Mouse (Mus musculus): ENCODE data around the gene Dmbx1. TPM values are rescaled to one million over a fixed set of nuclear protein-coding genes. Genes with fewer than 3 reads are reported as not detected.

Gene Dmbx1
- polyA plus RNA-seq, 1 experiment: not detected

DNA sequence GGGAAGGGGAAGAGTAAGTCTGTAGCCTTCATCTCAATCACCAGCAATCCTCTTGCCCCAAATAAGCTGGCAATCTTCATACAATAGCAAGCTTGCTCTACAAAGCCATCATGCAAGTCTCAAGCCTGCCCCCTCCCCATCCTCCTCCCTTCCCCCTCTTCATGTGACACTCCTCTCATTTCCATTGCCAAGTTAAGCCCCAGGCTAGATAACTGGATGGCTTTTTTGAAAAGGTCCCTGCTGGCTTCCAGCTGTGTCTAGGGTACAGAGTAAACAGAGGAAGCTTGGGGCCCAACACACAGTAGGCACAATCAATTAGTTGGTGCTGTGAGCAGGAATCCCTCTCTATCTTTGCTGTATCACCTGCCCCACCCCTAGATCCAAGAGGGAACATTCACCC is 19.8 kb upstream of the Dmbx1 start:
- TF ChIP-seq POLR2A (IDR thresholded peaks at IDR 0.05; ENCODE audit: low read depth, low read length) (no peak), CTCF (IDR thresholded peaks at IDR 0.05; ENCODE audit: extremely low read depth, insufficient read length, insufficient replicate concordance, low read depth, low read length) (no peak)
- H3K27me3 ChIP-seq (ENCODE audit: control insufficient read depth, insufficient read depth, low read length): peaks cover 48% of the 10 kb centered on the region
- no peaks in the 10 kb centered on the region for H3K36me3 ChIP-seq (ENCODE audit: control insufficient read depth, insufficient read depth, low read length)
- no peak overlapping the region for H3K27ac ChIP-seq (ENCODE audit: insufficient read depth, low read depth, low read length)
- H3K4me3 ChIP-seq (ENCODE audit: low read depth, low read length): no peak overlapping the region
- H3K4me1 ChIP-seq (ENCODE audit: control insufficient read depth, insufficient read depth, insufficient read length, low read length): no peaks in the 10 kb centered on the region; the same call in 1 of the 2 replicates

DNA sequence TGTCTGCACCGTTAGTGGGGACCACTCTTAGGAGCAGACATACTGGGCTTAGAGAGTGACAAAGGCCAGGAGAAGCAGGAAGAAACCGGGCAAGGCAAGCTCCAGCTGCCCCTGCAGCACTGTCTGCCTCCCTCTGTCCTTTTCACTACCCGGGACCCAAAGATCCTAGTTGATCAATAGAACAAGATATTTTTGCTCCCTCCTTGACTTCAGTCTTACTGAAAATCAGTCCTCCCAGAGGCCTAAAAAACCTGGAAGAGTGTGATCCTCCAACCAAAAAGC is 15.7 kb upstream of the Dmbx1 start:
- H3K27ac ChIP-seq (ENCODE audit: insufficient read depth, low read depth, low read length): no peak overlapping the region
- TF ChIP-seq CTCF (IDR thresholded peaks at IDR 0.05; ENCODE audit: extremely low read depth, insufficient read length, insufficient replicate concordance, low read depth, low read length): no peak
- TF ChIP-seq POLR2A (IDR thresholded peaks at IDR 0.05; ENCODE audit: low read depth, low read length): no peak
- WGBS: 17% methylated on average over 3 of the region's 3 CpGs
- H3K4me1 ChIP-seq (ENCODE audit: control insufficient read depth, insufficient read depth, insufficient read length, low read length): no peaks in the 10 kb centered on the region
- H3K4me3 ChIP-seq (ENCODE audit: low read depth, low read length): no peak overlapping the region
- no peaks in the 10 kb centered on the region for H3K36me3 ChIP-seq (ENCODE audit: control insufficient read depth, insufficient read depth, low read length)
- H3K27me3 ChIP-seq (ENCODE audit: control insufficient read depth, insufficient read depth, low read length): peaks cover 33% of the 10 kb centered on the region

DNA sequence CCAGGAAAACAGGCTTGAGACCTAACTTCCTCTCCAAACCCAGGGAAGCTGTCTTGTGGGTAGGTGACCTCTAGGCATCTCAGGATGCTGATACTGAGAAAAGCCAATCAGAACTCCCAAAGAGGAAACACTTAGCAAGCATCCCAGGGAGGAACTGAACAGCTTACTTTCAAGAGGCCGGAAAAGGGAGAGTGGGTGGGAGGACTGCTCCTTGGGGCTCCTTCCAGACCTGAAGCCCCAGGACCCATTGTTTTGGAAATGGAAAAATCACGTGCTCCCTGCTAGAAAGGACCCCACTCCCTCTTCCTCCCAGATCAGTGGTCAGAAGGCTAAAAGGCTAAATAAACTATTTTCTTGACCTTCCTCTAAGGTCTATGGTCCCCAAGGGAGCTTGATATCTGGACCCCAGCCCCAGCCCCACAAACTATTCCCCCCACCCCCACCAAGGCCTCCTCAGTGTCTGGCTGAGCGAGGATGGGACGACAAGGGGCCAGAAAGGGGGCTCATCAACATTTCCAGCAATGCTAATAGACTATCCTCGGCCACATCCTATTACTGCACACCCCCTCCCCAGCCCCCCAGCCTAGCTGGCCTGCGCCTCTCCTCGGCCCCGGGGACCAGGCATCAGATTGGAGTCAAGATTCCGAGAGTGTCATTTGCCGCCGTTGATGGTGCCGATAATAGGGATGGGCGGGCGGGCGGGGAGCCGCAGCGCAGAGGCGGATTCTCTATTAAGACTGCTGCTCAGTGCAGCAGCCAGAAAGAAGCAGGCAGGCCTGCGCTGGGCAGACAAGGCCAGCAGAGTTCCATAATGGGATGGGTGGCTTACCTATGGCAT is 15.1 kb upstream of the Dmbx1 start:
- H3K4me1 ChIP-seq (ENCODE audit: control insufficient read depth, insufficient read depth, insufficient read length, low read length): no peaks in the 10 kb centered on the region
- H3K4me3 ChIP-seq (ENCODE audit: low read depth, low read length): no peak overlapping the region
- no peak overlapping the region for H3K27ac ChIP-seq (ENCODE audit: insufficient read depth, low read depth, low read length)
- H3K27me3 ChIP-seq (ENCODE audit: control insufficient read depth, insufficient read depth, low read length): peaks cover 37% of the 10 kb centered on the region
- no peaks in the 10 kb centered on the region for H3K36me3 ChIP-seq (ENCODE audit: control insufficient read depth, insufficient read depth, low read length)
- no peak for TF ChIP-seq POLR2A (IDR thresholded peaks at IDR 0.05; ENCODE audit: low read depth, low read length)
- no peak for TF ChIP-seq CTCF (IDR thresholded peaks at IDR 0.05; ENCODE audit: extremely low read depth, insufficient read length, insufficient replicate concordance, low read depth, low read length)
- 8% methylated on average over 19 of the region's 19 CpGs for WGBS

DNA sequence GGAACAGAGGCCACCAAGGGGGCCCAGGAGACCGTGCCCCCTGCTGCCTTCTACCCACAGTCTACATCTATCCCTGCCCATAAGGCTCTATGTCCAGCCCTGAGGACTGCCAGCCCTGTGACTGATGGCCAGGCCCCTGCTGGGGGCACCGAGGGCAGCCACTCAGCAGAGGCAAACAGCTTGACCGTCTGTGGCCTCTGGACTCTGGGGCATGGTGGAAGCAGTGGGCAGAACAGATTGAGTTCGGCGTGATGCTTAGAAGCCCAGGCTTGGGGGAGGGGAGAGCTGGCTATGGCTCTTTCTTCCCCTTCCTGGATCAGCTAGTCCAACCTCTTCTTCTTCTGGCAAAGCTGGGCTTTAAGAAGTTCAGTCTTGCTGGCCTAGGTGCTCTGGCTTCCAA is 13.8 kb upstream of the Dmbx1 start:
- Histone ChIP-seq H3K27me3 (ENCODE audit: control insufficient read depth, insufficient read depth, low read length) (peaks cover 37% of the 10 kb centered on the region), H3K4me1 (ENCODE audit: control insufficient read depth, insufficient read depth, insufficient read length, low read length) (no peaks in the 10 kb centered on the region), H3K4me3 (ENCODE audit: low read depth, low read length) (no peak overlapping the region), H3K27ac (ENCODE audit: insufficient read depth, low read depth, low read length) (no peak overlapping the region), H3K36me3 (ENCODE audit: control insufficient read depth, insufficient read depth, low read length) (no peaks in the 10 kb centered on the region)
- no peak for TF ChIP-seq POLR2A (IDR thresholded peaks at IDR 0.05; ENCODE audit: low read depth, low read length)
- TF ChIP-seq CTCF (IDR thresholded peaks at IDR 0.05; ENCODE audit: extremely low read depth, insufficient read length, insufficient replicate concordance, low read depth, low read length): no peak
- 38% methylated on average over 5 of the region's 5 CpGs for WGBS

GRCm38 (mm10) chr4:115952758-115953157 is 13.0 kb upstream of the Dmbx1 start:
- no peak overlapping the region for H3K4me3 ChIP-seq (ENCODE audit: low read depth, low read length)
- TF ChIP-seq CTCF (IDR thresholded peaks at IDR 0.05; ENCODE audit: extremely low read depth, insufficient read length, insufficient replicate concordance, low read depth, low read length) (peak; percentile 76; the same call in 1 of the 2 replicates), POLR2A (IDR thresholded peaks at IDR 0.05; ENCODE audit: low read depth, low read length) (no peak)
- peaks cover 37% of the 10 kb centered on the region for H3K27me3 ChIP-seq (ENCODE audit: control insufficient read depth, insufficient read depth, low read length)
- no peaks in the 10 kb centered on the region for H3K4me1 ChIP-seq (ENCODE audit: control insufficient read depth, insufficient read depth, insufficient read length, low read length)
- WGBS: 13% methylated on average over 6 of the region's 6 CpGs
- H3K36me3 ChIP-seq (ENCODE audit: control insufficient read depth, insufficient read depth, low read length): no peaks in the 10 kb centered on the region
- H3K27ac ChIP-seq (ENCODE audit: insufficient read depth, low read depth, low read length): no peak overlapping the region

DNA sequence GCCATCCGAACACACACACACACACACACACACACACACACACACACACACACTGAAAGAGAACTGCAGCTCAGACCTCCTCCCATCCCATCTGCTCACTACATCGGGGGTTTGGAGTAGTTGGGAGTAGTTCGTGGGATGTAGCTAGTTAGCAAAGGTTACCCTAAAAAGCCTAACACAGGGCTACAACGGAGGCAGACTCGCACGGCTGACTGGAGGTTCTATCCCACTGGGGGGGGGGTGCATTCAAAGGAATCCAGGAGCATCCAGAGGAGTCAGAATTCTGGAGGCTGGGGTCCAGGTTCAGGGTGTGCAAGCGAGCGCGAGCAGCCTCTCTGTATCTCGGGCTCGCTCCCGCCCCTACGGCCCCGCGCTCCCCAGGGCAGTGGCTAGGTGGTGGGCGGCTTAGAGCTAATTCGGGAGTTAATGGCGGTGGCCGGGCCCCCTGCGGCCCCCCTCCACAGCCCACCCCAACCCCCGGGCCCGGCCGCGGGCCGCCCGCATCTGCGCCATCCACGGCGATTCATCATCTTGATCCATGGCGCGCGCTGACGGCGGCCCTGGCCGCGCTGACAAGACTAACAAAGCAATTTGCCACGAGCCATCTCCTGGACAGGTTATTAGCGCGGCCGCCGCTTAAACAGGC is 4.1 kb upstream of the Dmbx1 start:
- WGBS: 3% methylated on average over 40 of the region's 41 CpGs
- Histone ChIP-seq H3K4me3 (ENCODE audit: low read depth, low read length) (no peak overlapping the region), H3K27ac (ENCODE audit: insufficient read depth, low read depth, low read length) (no peak overlapping the region), H3K36me3 (ENCODE audit: control insufficient read depth, insufficient read depth, low read length) (no peaks in the 10 kb centered on the region), H3K4me1 (ENCODE audit: control insufficient read depth, insufficient read depth, insufficient read length, low read length) (peaks cover 1% of the 10 kb centered on the region; the same call in 1 of the 2 replicates), H3K27me3 (ENCODE audit: control insufficient read depth, insufficient read depth, low read length) (peaks cover 64% of the 10 kb centered on the region)
- TF ChIP-seq POLR2A (IDR thresholded peaks at IDR 0.05; ENCODE audit: low read depth, low read length): no peak
- TF ChIP-seq CTCF (IDR thresholded peaks at IDR 0.05; ENCODE audit: extremely low read depth, insufficient read length, insufficient replicate concordance, low read depth, low read length): no peak

DNA sequence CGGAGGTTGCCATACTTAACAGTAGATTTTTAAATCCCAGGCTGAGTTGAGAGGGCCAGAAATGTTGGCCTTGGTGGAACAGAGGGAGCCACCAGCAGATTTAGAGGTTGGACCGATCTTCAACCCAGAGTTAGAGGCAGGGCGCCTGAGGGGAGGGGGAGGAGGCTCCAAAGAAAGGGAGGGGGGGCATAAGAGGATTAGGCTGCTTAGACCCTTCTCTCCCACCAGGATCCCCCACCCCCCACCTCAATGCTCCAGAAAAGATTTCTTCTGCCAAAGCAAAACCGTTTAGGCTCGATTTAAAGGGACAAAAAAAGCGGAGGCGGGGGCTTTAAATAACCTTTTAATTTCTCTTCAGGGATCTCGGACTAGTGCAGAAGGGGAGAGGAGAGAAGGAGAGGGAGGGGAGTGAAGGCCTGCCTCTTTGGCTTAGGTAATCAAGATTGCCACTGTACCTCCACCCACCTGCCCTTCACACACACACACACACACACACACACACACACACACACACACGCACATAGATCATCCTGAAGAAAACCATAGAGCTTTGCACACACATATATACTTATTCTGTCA is 1.6 kb upstream of the Dmbx1 start:
- no peak overlapping the region for H3K4me3 ChIP-seq (ENCODE audit: low read depth, low read length)
- H3K36me3 ChIP-seq (ENCODE audit: control insufficient read depth, insufficient read depth, low read length): no peaks in the 10 kb centered on the region
- 19% methylated on average over 9 of the region's 9 CpGs for WGBS
- peaks cover 87% of the 10 kb centered on the region for H3K27me3 ChIP-seq (ENCODE audit: control insufficient read depth, insufficient read depth, low read length)
- H3K27ac ChIP-seq (ENCODE audit: insufficient read depth, low read depth, low read length): no peak overlapping the region
- H3K4me1 ChIP-seq (ENCODE audit: control insufficient read depth, insufficient read depth, insufficient read length, low read length): peaks cover 13% of the 10 kb centered on the region
- TF ChIP-seq CTCF (IDR thresholded peaks at IDR 0.05; ENCODE audit: extremely low read depth, insufficient read length, insufficient replicate concordance, low read depth, low read length) (no peak), POLR2A (IDR thresholded peaks at IDR 0.05; ENCODE audit: low read depth, low read length) (no peak)
